Mouse (Mus musculus) lung, adult 2 months (tissue): Measurements from ENCODE around the gene Grin3a. TPM values are rescaled to one million over a fixed set of nuclear protein-coding genes. Genes with fewer than 3 reads are reported as not detected.
A peak's percentile ranks its signal among the peaks of the same experiment; 100 is the strongest.

ENCODE experiments used
- DNase-seq: peaks from one replicate; pipeline ENCODE4 v3.0.0; 2022
- H3K4me1 ChIP-seq: fragments of 200-500 bp; 2 replicates; pipeline ENCODE4 v1.6.1; 2011; ENCODE audit warnings: low read length; ENCODE audit not compliant: control insufficient read depth, insufficient read depth
- H3K4me3 ChIP-seq: fragments of 200-500 bp; replicated peaks from 2 replicates; pipeline ENCODE3; 2011; ENCODE audit warnings: low read depth, mild to moderate bottlenecking, control low read depth, low read length; ENCODE audit errors: extremely low read depth
- CTCF ChIP-seq: fragments of 200-500 bp; IDR thresholded peaks from 2 replicates; pipeline ENCODE4 v1.5.1; 2011; ENCODE audit warnings: mild to moderate bottlenecking, low read length, control low read depth; ENCODE audit not compliant: insufficient read depth
- POLR2A ChIP-seq: fragments of 200-500 bp; IDR thresholded peaks from 2 replicates; pipeline ENCODE4 v1.6.1; 2011; ENCODE audit warnings: low read depth, mild to moderate bottlenecking, control low read depth, low read length, borderline replicate concordance; ENCODE audit errors: extremely low read depth
- WGBS: fragments of 180-500 bp; shearing (Covaris S2); methylation state at CpG from one replicate; pipeline ENCODE4 v1.1.7; 2018; 5-methylcytosine and 5-hydroxymethylcytosine counted together
- polyA plus RNA-seq: library from polyadenylated mRNA; depleted of rRNA; stranded (reverse); fragments of >200 nt; gene quantifications from 2 replicates; pipeline ENCODE4 v1.2.3, GENCODE M21; 2012; rRNA removed

Gene Grin3a
- polyA plus RNA-seq: 0.05 and 0.08 TPM in 2 replicates

GRCm38 (mm10) chr4:49845612-49845985, at the start of gene Grin3a:
Gene Grin3a, minus strand, starts transcription at chr4:49845744.
- under 1% methylated on average over 25 of the region's 25 CpGs for WGBS
- DNase-seq: no peak
- H3K4me3 ChIP-seq: peak within 1 kb of the TSS; percentile 43
- no peak for TF ChIP-seq POLR2A
- 0 out of 2 replicates have a peak, but pooled peaks have one; percentile 8 for TF ChIP-seq CTCF
- H3K4me1 ChIP-seq: no peaks in the 10 kb centered on the region

- DNase-seq: no peak
- no peak overlapping the region for H3K4me3 ChIP-seq
- TF ChIP-seq CTCF (no peak), POLR2A (no peak)
- no peaks in the 10 kb centered on the region for H3K4me1 ChIP-seq
- 16% methylated on average over 4 of the region's 4 CpGs for WGBS
These were observed 46.3 kb upstream of the Grin3a start for GRCm38 (mm10) chr4:49891835-49892301.

- 33% methylated on average over 3 of the region's 3 CpGs for WGBS
- no peaks in the 10 kb centered on the region for H3K4me1 ChIP-seq
- no peak overlapping the region for H3K4me3 ChIP-seq
- DNase-seq: no peak
- TF ChIP-seq POLR2A: no peak
- no peak for TF ChIP-seq CTCF
These were observed 31.5 kb upstream of the Grin3a start for GRCm38 (mm10) chr4:49877084-49877483.

GRCm38 (mm10) chr4:49860611-49861010, 15.1 kb upstream of the Grin3a start:
- 78% methylated on average over 2 of the region's 2 CpGs for WGBS
- no peak for DNase-seq
- TF ChIP-seq CTCF (no peak), POLR2A (no peak)
- Histone ChIP-seq H3K4me3 (no peak overlapping the region), H3K4me1 (no peaks in the 10 kb centered on the region)

DNA sequence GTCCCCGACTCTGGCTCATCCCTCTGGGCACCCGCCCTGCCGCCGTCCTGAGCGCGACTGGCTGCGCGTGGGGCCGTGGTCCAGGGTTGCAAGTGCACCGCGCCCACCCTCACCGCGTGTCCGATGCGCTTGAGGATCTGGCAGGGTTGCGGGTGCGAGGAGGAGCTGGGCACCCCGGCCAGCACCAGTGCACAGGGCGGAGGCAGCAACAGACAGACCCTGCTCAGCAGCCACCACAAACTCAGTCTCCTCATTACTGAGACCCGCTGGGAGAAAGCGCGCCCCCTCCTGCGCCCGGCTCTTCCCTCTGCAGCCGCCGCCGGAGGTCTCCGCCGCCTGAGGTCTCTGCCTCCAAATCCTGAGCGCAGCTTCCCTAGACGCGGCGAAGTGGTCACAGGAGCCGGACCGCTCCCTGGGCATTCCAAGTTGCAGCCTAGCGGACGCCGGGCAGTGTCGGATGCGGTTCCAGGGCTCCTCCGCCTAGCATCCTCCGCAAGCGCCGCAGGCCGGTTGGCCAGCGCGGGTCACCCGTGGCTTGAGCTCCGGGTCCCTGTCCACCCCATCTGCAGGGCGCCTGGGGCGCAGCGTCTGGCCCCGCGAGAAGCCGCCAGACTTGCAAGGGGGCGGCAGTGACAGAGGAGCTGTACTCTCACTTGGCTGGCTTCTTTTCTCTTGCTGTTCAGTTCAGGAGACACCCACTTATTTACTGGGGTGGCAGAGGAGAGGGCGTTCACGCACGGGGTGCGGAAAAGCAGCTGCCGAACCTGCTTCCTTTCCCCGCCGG, 524 bp downstream of the Grin3a start:
- Histone ChIP-seq H3K4me3 (peak overlapping the region; percentile 43), H3K4me1 (no peaks in the 10 kb centered on the region)
- TF ChIP-seq CTCF: no peak
- TF ChIP-seq POLR2A: no peak
- no peak for DNase-seq
- 1% methylated on average over 63 of the region's 63 CpGs for WGBS

GRCm38 (mm10) chr4:49844274-49844827, 1.2 kb downstream of the Grin3a start:
- DNase-seq: no peak
- WGBS: 5% methylated on average over 33 of the region's 33 CpGs
- Histone ChIP-seq H3K4me1 (no peaks in the 10 kb centered on the region), H3K4me3 (no peak overlapping the region)
- no peak for TF ChIP-seq CTCF
- TF ChIP-seq POLR2A: no peak

GRCm38 (mm10) chr4:49843787-49844186, 1.8 kb downstream of the Grin3a start:
- Histone ChIP-seq H3K4me1 (no peaks in the 10 kb centered on the region), H3K4me3 (no peak overlapping the region)
- TF ChIP-seq POLR2A (no peak), CTCF (no peak)
- 20% methylated on average over 6 of the region's 6 CpGs for WGBS
- DNase-seq: no peak

DNA sequence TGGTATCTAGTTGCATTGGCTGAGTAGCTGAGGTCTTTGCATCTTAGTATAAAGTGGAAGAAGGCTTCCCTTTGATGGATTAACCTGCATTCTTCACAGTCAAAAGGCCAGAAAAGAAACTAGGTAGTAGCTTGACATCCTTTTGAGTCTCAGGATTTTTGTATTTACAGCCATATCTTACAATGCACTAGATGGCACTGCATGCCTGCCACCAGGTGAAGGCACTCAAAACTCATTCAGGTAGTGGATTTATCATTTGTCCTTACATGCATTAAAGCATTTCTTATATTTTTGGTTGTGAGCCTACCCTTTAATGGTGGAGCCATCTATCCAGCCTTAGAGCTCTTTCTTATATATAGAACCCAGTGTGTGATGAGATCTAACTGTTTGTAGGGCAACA, 13.5 kb downstream of the Grin3a start:
- H3K4me1 ChIP-seq: no peaks in the 10 kb centered on the region
- TF ChIP-seq POLR2A (no peak), CTCF (no peak)
- DNase-seq: no peak
- H3K4me3 ChIP-seq: no peak overlapping the region

DNA sequence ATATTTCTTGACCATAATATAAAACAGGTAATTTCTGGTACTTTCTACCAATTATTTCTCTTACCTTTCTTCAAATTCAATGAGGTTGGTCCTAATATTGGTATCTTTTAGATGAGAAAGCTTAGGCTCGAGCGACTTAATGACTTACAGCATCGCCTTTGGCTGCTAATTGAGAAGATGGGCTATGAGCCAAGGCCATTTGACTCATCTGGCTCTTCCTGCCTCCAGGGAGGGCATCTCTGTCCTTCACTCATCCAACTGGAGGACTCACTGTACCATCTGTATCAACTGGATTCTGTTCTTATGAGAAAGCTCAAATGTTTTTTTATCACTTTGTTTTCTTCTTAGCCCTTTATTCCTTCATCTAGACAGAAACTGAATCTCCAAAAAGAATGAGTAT, 31.7 kb downstream of the Grin3a start:
- no peak for TF ChIP-seq CTCF
- TF ChIP-seq POLR2A: no peak
- H3K4me3 ChIP-seq: no peak overlapping the region
- no peaks in the 10 kb centered on the region for H3K4me1 ChIP-seq
- DNase-seq: no peak
- 80% methylated on average over 3 of the region's 3 CpGs for WGBS

DNA sequence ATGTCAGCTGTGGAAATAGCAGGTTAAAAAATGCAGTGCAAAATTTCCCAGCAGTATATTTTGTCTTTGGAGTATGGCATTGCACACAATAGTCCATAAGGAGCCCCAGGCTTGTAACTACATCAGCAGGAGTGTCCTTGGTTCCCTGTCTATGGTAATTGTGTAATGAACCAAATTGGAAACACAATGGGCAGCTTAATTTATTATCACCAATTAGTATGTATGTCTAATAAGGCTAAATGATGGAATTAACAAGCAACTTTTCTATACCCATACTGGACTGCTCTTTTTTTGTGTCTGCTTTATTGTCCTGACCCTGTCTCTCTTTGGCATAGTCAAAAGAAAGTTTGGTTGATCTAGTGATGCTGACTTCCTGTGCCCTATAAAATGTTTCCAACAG, 38.8 kb downstream of the Grin3a start:
- TF ChIP-seq CTCF: no peak
- TF ChIP-seq POLR2A: no peak
- DNase-seq: no peak
- H3K4me1 ChIP-seq: no peaks in the 10 kb centered on the region
- H3K4me3 ChIP-seq: no peak overlapping the region
